Mouse (Mus musculus) lung, embryonic 16.5 days (tissue): ENCODE measurements around the gene Adrm1. TPM values are rescaled to one million over a fixed set of nuclear protein-coding genes. Genes with fewer than 3 reads are reported as not detected.

Experiments
- ATAC-seq: fragments of 200-750 bp; cut with Nextera tagmentation; 2 replicates; pipeline ENCODE4 v1.8.0; 2017; ENCODE audit warnings: low read depth, mild to moderate bottlenecking, moderate library complexity
- H3K27ac ChIP-seq: fragments of 300-500 bp; sonication (generic); 2 replicates; pipeline ENCODE4 v1.5.1; 2014; ENCODE audit warnings: mild to moderate bottlenecking, control low read depth, low read length
- H3K27me3 ChIP-seq: fragments of 300-500 bp; sonication (generic); 2 replicates; pipeline ENCODE4 v1.6.1; 2014; ENCODE audit warnings: low read depth, low read length, mixed read lengths; ENCODE audit not compliant: control insufficient read depth, insufficient read depth
- H3K36me3 ChIP-seq: fragments of 300-500 bp; sonication (generic); 2 replicates; pipeline ENCODE4 v1.6.1; 2014; ENCODE audit warnings: low read length; ENCODE audit not compliant: control insufficient read depth, insufficient read depth
- H3K4me1 ChIP-seq: fragments of 300-500 bp; sonication (generic); replicated peaks from 2 replicates; pipeline ENCODE4 v1.6.1; 2014; ENCODE audit warnings: low read length, mixed read lengths; ENCODE audit not compliant: control insufficient read depth, insufficient read depth
- H3K4me2 ChIP-seq: fragments of 300-500 bp; sonication (generic); 2 replicates; pipeline ENCODE4 v1.6.1; 2014; ENCODE audit warnings: low read depth, low read length, control low read depth
- H3K4me3 ChIP-seq: fragments of 300-500 bp; sonication (generic); 2 replicates; pipeline ENCODE4 v1.5.1; 2014; ENCODE audit warnings: mild to moderate bottlenecking, low read length, control low read depth
- H3K9ac ChIP-seq: fragments of 300-500 bp; sonication (generic); 2 replicates; pipeline ENCODE4 v1.6.1; 2014; ENCODE audit warnings: low read length, control low read depth
- H3K9me3 ChIP-seq: fragments of 300-500 bp; sonication (generic); 2 replicates; pipeline ENCODE4 v1.6.1; 2016; ENCODE audit warnings: low read length; ENCODE audit not compliant: control insufficient read depth
- WGBS: fragments of 180-500 bp; shearing (Covaris S2); extraction: QIAGEN DNeasy Blood & Tissue Kit; methylation state at CpG from one replicate; pipeline ENCODE4 v1.1.7; 2014; 5-methylcytosine and 5-hydroxymethylcytosine counted together
- polyA plus RNA-seq: library from polyadenylated mRNA; unstranded; fragments of >200 nt; fragmentation: Nextera tagmentation; extraction: Ambion mirVana; gene quantifications from 2 replicates; pipeline ENCODE4 v1.2.1, GENCODE M21; 2015

Adrm1 gene
- polyA plus RNA-seq, 1 experiment from 2014 or later = 173 TPM

DNA sequence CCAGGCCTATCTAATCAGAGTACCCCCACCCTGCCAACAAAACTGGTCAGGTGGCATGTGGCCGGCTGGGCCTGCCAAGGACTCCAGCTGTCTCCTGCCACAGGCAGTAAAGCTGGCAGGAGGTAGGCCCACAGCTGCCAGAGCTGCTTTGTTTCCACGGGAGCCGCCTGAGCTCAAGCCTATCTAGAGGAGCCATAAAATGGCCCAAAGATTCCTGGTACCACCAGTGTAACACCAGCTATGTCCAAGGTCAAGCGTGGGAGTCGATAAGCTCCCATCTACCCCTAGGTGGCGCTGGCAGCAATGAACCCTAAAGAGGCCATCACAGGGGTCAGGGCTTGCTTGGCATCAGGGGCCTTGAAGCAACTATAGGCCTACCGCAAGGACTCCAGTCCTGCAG, 36.6 kb downstream of the Adrm1 start:
- Histone ChIP-seq H3K4me3 (no peak overlapping the region), H3K9ac (no peak overlapping the region), H3K27ac (no peak overlapping the region), H3K4me1 (peaks cover 3% of the 10 kb centered on the region), H3K36me3 (peaks cover 15% of the 10 kb centered on the region; the same call in 1 of the 2 replicates), H3K4me2 (no peak overlapping the region), H3K9me3 (peaks cover 3% of the 10 kb centered on the region; the same call in 1 of the 2 replicates), H3K27me3 (no peaks in the 10 kb centered on the region)
- 65% methylated on average over 7 of the region's 7 CpGs for WGBS
- ATAC-seq = 0 out of 2 replicates have a peak, but pooled peaks have one; percentile 2

DNA sequence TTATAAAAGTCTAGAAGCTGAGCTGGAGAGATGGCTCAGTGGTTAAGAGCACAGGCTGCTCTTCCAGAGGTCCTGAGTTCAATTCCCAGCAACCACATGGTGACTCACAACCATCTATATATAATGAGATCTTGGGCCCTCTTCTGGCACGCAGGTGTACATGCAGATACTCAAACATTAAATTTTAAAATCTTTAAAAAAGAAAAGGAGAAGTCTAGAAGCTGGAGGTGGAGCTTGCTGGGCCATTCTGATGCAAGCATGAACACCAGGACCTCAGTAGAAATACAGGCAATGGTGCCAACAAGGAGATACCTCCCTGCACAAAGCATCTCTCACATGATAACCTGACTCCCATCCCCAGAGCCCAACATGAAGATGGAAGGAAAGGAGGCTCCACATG, 37.7 kb downstream of the Adrm1 start:
- no peak overlapping the region for H3K9ac ChIP-seq
- H3K4me1 ChIP-seq = peaks cover 4% of the 10 kb centered on the region; the same call in 1 of the 2 replicates
- H3K4me2 ChIP-seq = no peak overlapping the region
- ATAC-seq = no peak
- no peak overlapping the region for H3K27ac ChIP-seq
- no peak overlapping the region for H3K4me3 ChIP-seq
- H3K27me3 ChIP-seq = no peaks in the 10 kb centered on the region
- H3K36me3 ChIP-seq = peaks cover 19% of the 10 kb centered on the region; the same call in 1 of the 2 replicates
- WGBS = 60% methylated on average over 1 of the region's 1 CpGs
- H3K9me3 ChIP-seq = peaks cover 3% of the 10 kb centered on the region; the same call in 1 of the 2 replicates

DNA sequence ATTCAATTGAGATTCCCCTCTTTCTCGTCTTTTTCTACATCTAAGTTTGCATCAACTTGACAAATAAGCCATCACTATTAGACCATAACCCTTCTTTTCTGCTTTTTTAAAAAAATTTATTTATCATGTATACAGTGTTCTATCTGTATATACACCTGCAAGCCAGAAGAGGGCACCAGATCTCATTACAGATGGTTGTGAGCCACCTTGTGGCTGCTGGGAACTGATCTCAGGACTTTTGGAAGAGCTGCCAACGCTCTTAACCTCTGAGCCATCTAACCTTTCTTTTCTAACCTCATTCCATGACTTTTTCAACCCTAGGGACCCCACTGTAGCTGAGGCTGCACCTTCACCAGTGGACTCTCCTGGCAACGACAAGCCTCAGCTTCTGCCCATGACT, 41.0 kb downstream of the Adrm1 start:
- 86% methylated on average over 3 of the region's 3 CpGs for WGBS
- Histone ChIP-seq H3K27ac (no peak overlapping the region), H3K4me2 (no peak overlapping the region), H3K27me3 (no peaks in the 10 kb centered on the region), H3K4me3 (no peak overlapping the region), H3K9ac (no peak overlapping the region), H3K9me3 (peaks cover 3% of the 10 kb centered on the region; the same call in 1 of the 2 replicates), H3K36me3 (peaks cover 4% of the 10 kb centered on the region; the same call in 1 of the 2 replicates), H3K4me1 (peaks cover 35% of the 10 kb centered on the region)
- ATAC-seq = no peak

DNA sequence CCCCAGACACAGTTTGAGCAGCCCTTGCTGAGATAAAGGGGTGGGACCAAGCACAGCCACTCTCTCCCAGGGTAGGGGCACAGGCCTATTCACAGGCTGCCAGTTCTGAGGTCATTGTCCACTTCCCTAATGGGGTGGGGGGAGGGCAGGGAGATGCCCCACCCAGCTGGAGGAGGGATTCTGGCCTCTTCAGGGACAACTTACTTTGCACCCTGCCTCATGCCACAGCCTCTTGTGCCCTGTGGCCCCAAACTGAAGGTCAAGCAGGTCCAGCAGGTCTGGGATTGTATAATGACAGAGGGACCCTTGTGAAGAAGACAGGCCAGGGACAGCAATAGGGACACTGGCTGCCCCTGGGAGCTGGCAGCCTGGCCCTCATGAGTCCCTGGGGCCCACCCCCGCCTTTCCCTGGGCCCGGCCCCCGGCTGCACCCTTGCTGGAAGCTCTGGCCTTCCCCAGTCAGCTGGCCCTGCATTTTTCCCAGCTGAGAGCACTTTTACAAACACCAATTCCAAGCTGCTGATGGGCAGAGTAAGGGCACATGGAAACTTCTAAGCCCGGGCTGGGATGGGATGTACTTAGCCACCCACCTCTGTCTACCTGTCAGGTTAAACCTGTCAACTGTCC, 43.2 kb downstream of the Adrm1 start:
- peak overlapping the region; percentile 22; the same call in 1 of the 2 replicates for H3K4me2 ChIP-seq
- H3K4me3 ChIP-seq = no peak overlapping the region
- peak; percentile 24 for ATAC-seq
- WGBS = 37% methylated on average over 4 of the region's 4 CpGs
- H3K36me3 ChIP-seq = peaks cover 4% of the 10 kb centered on the region; the same call in 1 of the 2 replicates
- H3K9me3 ChIP-seq = peaks cover 3% of the 10 kb centered on the region; the same call in 1 of the 2 replicates
- peak overlapping the region; percentile 48 for H3K9ac ChIP-seq
- no peaks in the 10 kb centered on the region for H3K27me3 ChIP-seq
- H3K4me1 ChIP-seq = peaks cover 57% of the 10 kb centered on the region
- peak overlapping the region; percentile 88 for H3K27ac ChIP-seq

DNA sequence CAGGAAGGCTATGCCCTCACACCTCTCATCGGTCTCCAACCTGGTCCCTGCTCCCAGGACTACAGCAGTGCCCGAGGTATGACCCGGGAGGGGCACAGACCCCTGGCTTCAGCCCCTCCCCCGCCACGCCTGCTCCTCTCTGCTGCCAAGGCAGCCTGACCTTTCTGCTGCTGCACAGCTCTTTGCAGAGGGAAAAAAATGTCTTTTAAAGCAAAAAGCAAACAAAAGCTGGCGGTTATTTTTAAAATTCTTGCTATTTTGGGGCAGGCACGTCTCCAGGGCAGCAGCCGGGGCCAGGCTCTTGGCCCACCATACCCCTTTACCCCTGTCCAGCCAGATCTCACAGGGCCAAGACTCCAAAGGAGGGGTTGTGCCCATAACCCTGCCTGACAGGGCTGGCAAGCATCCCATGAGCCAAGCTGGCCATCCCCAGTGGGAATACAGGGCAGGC, 43.8 kb downstream of the Adrm1 start:
- no peaks in the 10 kb centered on the region for H3K27me3 ChIP-seq
- peaks cover 62% of the 10 kb centered on the region for H3K4me1 ChIP-seq
- H3K27ac ChIP-seq = peak overlapping the region; percentile 88
- peak; percentile 65 for ATAC-seq
- H3K4me3 ChIP-seq = no peak overlapping the region
- peak overlapping the region; percentile 22 for H3K4me2 ChIP-seq
- peaks cover 3% of the 10 kb centered on the region; the same call in 1 of the 2 replicates for H3K9me3 ChIP-seq
- peaks cover 4% of the 10 kb centered on the region; the same call in 1 of the 2 replicates for H3K36me3 ChIP-seq
- H3K9ac ChIP-seq = peak overlapping the region; percentile 48
- 15% methylated on average over 8 of the region's 8 CpGs for WGBS

DNA sequence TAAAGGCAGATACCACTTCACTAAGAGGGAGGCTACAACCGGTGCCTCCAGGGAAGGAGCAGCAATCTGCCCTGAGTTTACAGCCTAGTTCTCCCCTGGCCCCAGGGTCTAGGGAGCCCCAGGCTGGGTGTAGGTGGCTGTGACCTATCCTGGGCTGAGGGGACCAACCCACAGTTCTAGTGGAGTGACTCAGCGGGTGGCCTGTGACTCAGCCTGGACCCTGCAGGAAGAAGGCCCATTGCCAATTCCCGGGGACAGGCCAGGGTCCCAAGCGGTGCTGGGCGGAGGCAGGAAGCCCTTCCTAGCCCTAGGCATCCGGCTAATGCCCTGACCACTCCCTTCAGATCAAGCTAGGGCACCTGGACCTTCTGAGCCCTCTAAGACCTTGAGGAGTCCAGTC, 44.7 kb downstream of the Adrm1 start:
- peak overlapping the region; percentile 88 for H3K27ac ChIP-seq
- peak overlapping the region; percentile 48 for H3K9ac ChIP-seq

DNA sequence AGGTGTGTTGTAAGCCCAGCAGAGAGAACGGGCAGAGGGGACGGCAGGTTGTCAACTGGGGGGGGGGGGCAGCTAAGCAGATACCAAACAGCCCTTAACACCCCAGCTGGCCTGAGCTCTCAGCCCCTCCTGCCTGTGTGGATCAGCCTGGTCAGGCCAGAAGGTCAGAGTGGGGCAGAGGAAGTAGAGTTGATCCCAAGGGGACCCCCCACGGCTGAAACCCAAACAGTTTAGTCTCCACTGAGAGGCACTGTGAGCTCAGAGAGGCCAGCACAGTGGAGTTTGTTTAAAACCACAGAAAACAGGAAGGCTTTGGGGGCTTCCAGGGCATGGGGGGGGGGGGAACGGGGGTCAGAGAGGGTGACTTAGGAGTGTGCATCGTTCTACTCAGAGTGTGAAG, 45.6 kb downstream of the Adrm1 start:
- Histone ChIP-seq H3K9me3 (peaks cover 3% of the 10 kb centered on the region; the same call in 1 of the 2 replicates), H3K36me3 (0 out of 2 replicates have a peak, but pooled peaks cover 4% of the 10 kb centered on the region), H3K4me1 (peaks cover 73% of the 10 kb centered on the region), H3K9ac (no peak overlapping the region), H3K27ac (peak overlapping the region; percentile 13; the same call in 1 of the 2 replicates), H3K4me2 (no peak overlapping the region), H3K27me3 (no peaks in the 10 kb centered on the region), H3K4me3 (no peak overlapping the region)
- ATAC-seq = no peak
- 34% methylated on average over 5 of the region's 5 CpGs for WGBS

More for the DNA sequence above, 44.7 kb downstream of the Adrm1 start:
- ATAC-seq = peak; percentile 26
- 33% methylated on average over 6 of the region's 6 CpGs for WGBS
- Histone ChIP-seq H3K4me1 (peaks cover 65% of the 10 kb centered on the region), H3K4me2 (no peak overlapping the region), H3K27me3 (no peaks in the 10 kb centered on the region), H3K9me3 (peaks cover 3% of the 10 kb centered on the region; the same call in 1 of the 2 replicates), H3K4me3 (no peak overlapping the region), H3K36me3 (peaks cover 4% of the 10 kb centered on the region; the same call in 1 of the 2 replicates)

DNA sequence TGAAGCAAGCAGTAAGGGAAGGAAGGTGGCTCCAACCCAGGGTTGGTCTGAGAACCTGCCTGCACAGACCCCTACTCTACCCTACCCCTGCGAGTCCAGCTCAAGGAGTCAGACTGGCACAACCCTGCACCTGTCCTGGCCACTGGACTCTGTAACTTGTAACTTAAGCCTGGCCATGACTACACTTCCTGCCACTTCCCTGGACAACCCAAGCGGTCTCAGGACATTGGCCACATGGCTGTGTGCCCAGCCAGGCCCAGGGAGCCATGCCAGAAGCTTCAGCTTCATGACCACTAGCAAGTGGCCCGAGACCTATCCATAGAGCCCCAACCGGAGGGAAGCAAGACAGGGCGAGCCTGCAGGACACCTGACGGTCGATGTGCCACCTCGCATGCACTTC, 46.3 kb downstream of the Adrm1 start:
- H3K9ac ChIP-seq = 0 out of 2 replicates have a peak overlapping the region, but pooled peaks have one; percentile 21
- H3K4me3 ChIP-seq = no peak overlapping the region
- H3K27ac ChIP-seq = peak overlapping the region; percentile 75
- H3K4me1 ChIP-seq = peaks cover 77% of the 10 kb centered on the region
- H3K9me3 ChIP-seq = no peaks in the 10 kb centered on the region
- 0 out of 2 replicates have a peak, but pooled peaks cover 4% of the 10 kb centered on the region for H3K36me3 ChIP-seq
- H3K27me3 ChIP-seq = no peaks in the 10 kb centered on the region
- no peak overlapping the region for H3K4me2 ChIP-seq
- 76% methylated on average over 8 of the region's 8 CpGs for WGBS
- no peak for ATAC-seq

DNA sequence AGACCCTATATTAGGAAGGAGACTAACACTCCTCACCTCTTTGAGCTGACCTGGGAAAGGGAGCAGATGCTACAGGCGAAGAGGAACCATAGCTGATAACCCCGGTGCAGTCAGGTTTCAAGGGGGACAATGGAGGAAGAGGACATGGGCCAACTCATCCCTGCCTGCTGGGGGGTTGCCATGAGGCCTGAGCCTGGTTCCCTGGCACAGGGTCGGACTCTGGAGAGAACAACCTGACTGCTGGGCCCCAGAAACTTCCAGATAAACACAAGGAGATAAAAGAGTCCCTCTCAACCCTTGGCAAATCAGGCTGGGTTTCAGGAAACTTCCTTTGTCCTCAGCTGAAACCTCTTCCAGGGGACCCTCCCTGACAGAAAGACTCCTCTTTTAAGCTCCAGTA, 47.0 kb downstream of the Adrm1 start:
- ATAC-seq = no peak
- H3K9me3 ChIP-seq = no peaks in the 10 kb centered on the region
- H3K27me3 ChIP-seq = no peaks in the 10 kb centered on the region
- H3K4me2 ChIP-seq = no peak overlapping the region
- peaks cover 82% of the 10 kb centered on the region for H3K4me1 ChIP-seq
- 53% methylated on average over 3 of the region's 3 CpGs for WGBS
- H3K36me3 ChIP-seq = no peaks in the 10 kb centered on the region
- H3K4me3 ChIP-seq = no peak overlapping the region
- peak overlapping the region; percentile 75 for H3K27ac ChIP-seq
- H3K9ac ChIP-seq = peak overlapping the region; percentile 20; the same call in 1 of the 2 replicates
